Mouse (Mus musculus) v-Abl transformed pro-B cells (cell line): ENCODE measurements around the gene Tex35.

ENCODE experiments used
- in situ Hi-C, 2 experiments: fragments of 400-800 bp; cut with MboI; formaldehyde crosslinking; loops; one replicate each; pipeline ENCODE4 v1.15.1; 2025; ENCODE audit not compliant: unreplicated experiment in 2 of 2

The Tex35 gene

DNA sequence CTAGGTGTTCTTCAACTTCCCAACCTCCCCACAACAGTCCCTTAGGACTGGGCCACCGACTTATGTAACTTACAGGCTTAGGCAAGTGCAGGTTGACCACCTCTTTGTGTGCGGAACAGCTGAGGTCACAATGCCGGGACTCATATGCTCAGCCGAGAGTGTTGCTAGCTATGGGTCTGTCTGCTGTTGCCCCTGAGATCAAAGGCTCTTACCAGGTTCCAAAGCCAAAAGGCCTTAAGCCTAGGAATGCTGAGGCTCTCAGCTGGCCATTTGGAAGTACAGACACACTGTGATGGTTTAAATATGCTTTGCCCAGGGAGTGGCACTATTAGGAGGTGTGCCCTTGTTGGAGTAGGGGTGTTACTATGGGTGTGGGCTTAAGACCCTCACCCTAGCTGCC lies at the start of gene Tex35:
Tex35 (minus strand) TSS at position 101 of the 400 bp plus-strand sequence.
- in situ Hi-C loops, result no loop called here

GRCm38 (mm10) chr1:157153781-157154180 lies 45.3 kb upstream of the Tex35 start:
- in situ Hi-C loops, result no loop called here

DNA sequence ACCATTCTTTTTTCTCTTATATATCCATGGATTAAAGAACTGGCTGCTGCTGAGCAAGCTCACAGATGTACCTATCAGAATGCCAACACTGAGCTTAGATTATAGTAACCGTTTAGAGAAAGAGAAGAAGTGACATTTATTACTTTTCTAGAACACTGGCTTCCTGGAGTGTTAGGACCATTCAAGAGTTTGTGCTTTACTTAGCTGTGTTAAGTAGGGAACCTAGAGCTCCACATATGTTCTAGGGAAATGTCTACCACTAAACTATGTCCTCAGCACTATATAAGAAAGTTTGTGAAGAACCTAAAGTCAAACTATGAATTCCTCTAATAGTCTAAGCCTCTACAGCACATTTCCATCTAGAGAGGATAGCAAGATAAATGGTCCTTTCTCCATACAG lies 41.6 kb upstream of the Tex35 start:
- in situ Hi-C loops, result no loop called here

DNA sequence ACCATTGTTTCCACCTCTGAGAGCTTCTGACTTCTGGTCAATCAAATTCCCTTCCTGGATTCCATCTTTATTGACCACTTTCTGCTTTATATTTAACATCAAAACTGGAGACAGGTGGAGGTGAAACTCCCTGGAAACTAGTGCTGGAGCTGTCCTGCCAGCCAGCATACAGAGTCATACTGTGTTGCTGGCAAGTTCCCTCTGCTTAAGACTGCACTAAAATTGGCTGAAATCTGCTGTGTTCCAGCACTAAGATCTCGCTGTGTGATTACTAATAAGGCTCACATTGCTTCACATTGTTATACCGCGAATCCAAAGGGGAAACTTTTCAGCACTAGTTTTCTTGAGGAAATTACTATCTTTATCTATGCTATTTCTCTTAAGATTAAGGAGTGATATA lies 36.1 kb upstream of the Tex35 start:
- in situ Hi-C loops, result no loop called here

GRCm38 (mm10) chr1:157143326-157143932 lies 34.9 kb upstream of the Tex35 start:
- in situ Hi-C loops, result no loop called here

DNA sequence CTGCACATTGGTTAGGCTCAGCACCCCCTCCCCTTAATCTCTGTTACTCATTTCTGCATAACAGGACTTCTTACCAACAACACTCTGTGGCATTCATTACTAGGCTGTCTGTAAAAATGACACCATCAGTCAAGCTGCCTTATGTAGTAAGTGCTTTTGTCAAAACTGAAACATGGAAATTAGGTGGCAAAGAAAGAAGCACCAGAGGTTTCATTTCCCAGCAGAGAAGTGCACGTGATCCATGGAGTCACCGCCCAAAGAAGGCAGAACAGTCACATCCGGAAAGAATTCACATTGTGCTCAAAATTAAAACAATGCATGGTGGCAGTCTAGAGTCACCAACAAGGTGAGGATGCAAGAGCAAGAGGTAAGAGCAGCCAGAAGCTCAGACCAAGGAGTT lies 32.5 kb upstream of the Tex35 start:
- in situ Hi-C loops, result no loop called here

DNA sequence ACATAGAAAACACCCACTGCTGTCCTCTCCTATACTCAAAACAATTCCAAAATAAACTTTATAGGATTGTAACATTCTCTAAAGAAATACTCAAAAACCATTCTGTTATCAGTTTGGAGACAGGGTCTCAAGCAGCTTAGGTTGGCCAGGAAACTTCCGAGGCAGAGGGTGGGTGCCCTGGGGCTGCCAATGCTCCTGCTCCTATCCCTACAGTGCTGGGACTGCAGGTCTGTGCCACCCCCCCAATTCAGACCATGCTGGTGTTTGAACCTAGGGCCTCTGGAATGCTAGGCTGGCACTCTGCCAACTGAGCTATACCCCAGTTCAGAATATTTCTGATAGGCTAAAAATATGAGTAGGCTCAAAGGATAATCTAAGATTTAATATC lies 29.4 kb upstream of the Tex35 start:
- in situ Hi-C loops, result no loop called here

DNA sequence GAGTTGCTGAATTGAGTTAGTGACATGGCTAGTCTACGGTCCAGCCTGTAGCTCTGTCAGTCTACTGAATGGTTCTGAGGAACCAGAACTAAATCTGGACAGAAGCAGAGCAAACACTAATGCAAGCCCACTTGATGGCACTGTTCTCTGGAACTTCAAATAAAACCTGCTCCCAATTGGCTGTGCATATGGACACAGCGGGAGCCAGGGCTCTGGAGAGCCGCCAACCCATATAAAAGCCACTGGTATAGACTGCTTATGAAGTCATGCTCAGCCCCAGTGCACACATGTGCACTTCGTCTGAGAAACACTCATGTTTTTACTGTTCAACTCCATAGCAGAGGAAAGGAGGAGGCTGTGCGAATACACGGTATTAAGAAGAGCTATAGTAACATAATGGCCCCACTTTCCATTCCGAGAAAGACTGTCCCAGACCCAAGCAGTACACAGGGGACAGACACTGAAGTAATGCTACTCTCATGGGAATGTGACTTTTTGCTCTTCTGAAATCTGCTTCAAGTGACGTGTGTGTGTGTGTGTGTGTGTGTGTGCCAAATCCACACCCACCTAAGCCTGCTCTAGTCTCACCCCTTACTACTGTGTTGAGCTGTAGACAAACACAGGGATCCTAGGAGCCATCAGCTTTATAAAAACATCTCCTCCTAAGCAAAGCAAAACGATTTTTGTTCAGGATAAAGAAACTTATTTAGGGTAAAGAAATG lies 28.8 kb upstream of the Tex35 start:
- in situ Hi-C loops, result no loop called here

DNA sequence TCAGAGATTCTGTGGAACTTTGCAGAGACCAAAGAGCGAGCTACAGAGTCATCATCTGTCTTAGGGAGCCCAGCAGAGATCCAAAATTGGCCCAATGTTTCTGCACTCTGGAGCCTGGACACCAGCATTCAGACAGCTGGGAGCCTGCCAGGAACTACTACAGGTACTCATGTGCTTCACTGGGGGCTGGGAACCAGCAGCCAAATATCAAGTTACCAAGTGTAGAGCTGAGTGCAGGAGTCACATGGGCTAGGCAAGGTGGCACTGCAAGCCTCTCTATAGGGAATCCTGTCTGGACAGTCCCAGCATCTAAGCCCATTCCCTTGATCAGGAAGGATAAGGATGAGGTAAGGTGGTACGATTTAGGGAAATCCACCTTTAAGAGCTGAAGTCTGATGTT lies 19.7 kb upstream of the Tex35 start:
- in situ Hi-C loops, result no loop called here

DNA sequence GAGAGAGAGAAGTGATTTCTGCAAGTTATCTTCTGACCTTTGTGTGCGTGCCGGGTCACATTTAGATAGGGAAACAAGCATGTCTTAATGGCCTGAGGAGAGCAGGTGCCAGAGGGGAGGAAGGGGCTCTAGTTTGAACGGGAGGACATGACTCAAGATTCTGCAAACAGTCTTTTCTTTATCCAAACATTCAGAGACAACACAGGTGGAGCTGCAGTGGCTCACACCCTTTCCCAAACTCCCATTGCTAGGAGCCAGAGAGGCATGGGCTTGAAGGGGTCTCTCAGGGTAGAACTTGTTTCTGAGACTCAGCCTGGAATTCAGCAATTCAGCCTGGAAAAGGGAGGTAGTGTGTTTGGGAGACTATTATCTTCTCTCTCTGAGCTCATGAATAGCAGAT lies 15.4 kb upstream of the Tex35 start:
- in situ Hi-C loops, result no loop called here

DNA sequence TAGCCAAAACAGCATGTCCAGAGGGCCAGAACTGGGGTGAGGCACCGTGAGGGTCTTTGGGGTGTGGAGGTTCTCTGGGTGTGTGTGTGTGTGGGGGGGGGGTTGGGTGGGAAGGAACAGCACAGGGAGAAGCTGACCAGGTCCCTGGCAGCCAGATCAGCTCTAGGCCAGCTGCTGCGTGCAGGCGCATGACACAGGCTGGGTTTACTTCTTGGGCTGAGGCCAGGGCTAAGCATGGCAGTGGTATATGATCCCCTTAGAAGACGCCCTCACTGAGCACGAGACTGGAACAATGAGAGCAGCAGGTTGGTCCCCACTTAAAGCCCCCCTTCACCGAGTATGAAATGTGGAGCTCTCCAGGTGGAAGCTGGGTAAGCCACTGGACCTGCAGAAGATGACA lies 10.7 kb upstream of the Tex35 start:
- in situ Hi-C loops, result no loop called here

GRCm38 (mm10) chr1:157117440-157117839 lies 9.0 kb upstream of the Tex35 start:
- in situ Hi-C loops, result no loop called here

DNA sequence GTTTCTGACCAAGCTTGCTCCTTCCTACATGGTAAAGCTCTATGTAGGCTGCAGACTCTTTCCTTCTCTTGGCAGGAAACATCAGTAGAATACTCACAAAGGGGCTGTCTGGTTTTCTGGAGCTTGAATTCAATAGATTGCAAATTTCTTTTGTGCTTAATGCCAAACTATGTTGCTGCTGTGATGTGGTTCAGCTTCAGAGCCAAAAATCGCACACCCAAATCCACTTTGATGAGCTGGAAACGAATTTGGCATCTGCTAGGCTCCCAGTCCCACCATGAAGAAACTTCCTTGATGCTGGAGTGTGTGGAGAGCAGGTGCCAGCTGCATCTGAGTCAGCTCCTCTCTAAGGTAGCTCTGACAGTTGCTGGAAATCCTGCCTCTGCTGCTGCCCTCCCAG lies 6.0 kb upstream of the Tex35 start:
- in situ Hi-C loops, result no loop called here

GRCm38 (mm10) chr1:157110287-157110835 lies 1.9 kb upstream of the Tex35 start:
- in situ Hi-C loops, result no loop called here

- in situ Hi-C loops, result no loop called here
Observed at GRCm38 (mm10) chr1:157101122-157101865, 7.2 kb downstream of the Tex35 start.

DNA sequence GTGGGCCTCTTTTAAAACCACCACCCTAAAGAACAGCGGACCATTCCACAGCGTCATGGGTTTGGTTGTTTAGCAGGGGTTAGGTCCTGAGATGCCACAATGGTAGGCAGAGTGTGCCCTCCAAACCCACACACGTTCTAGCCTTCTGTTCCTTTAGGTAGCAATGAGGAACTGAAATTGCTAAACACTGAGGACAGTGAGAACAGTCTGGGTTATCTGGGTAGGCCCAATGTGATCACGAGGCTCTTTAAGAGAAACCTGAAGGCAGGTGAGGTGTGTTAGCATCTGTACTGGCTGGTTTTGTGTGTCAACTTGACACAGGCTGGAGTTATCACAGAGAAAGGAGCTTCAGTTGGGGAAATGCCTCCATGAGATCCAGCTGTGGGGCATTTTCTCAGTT lies 12.9 kb downstream of the Tex35 start:
- in situ Hi-C loops, result loop anchor here (25.0 kb wide), 3 partner anchors 558 to 1567 kb away; partner anchors contain the start of gene Axdnd1 (in 1 of the 2)

GRCm38 (mm10) chr1:157092622-157093021 lies 15.9 kb downstream of the Tex35 start:
- in situ Hi-C loops, result loop anchor here (25.0 kb wide), 3 partner anchors 555 to 1570 kb away; partner anchors contain the start of gene Axdnd1 (in 1 of the 2)

DNA sequence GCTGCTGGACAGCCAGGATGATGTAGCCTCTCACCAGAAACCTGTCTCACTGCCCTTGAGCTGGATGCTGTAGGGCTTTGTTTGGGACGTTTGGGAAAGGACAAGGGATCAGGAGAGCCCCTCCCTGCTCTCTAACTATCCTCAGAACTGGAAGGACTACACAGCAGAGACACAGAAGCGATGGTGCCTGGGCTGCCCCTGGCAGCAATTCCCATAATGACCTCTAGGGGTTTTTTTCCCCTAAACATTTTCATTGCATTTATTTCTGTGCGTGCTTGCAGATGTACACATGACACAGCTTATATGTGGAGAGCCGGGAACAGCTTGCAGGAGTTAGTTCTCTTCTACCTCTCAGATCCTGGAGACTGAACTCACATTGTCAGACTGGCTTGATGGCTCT lies 16.3 kb downstream of the Tex35 start:
- in situ Hi-C loops, result loop anchor here (25.0 kb wide), 3 partner anchors 555 to 1570 kb away; partner anchors contain the start of gene Axdnd1 (in 1 of the 2)

DNA sequence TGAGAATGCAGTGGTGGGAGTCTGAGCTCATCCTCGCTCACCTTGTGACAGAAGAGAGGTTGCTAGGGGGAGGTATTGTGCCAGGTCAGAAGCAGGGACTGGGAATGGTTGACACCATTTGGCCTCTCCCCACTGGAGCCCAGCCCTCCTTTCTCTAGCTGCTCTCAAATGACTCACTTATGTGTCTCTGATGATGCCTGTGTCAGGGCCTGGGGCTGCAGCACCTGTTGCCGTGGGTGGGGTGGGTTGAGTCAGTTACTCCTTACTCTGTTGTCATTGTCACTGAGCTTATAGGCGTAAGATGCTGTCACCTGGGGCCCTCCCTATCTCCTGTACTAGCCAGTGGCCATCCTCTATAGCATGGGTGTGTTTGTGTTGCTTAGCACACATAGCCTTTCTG lies 17.6 kb downstream of the Tex35 start:
- in situ Hi-C loops, result loop anchor here (25.0 kb wide), 3 partner anchors 554 to 1571 kb away; partner anchors contain the start of gene Axdnd1 (in 1 of the 2)

- in situ Hi-C loops, result loop anchor here (5.0 to 25.0 kb wide), 7 partner anchors 196 to 1576 kb away; partner anchors contain the start of gene Axdnd1 (in 1 of the 2)
Observed at GRCm38 (mm10) chr1:157086097-157086994, 22.1 kb downstream of the Tex35 start.
